9 mouse cellular contexts compared by ENCODE assay signal in the genomic region with DNA sequence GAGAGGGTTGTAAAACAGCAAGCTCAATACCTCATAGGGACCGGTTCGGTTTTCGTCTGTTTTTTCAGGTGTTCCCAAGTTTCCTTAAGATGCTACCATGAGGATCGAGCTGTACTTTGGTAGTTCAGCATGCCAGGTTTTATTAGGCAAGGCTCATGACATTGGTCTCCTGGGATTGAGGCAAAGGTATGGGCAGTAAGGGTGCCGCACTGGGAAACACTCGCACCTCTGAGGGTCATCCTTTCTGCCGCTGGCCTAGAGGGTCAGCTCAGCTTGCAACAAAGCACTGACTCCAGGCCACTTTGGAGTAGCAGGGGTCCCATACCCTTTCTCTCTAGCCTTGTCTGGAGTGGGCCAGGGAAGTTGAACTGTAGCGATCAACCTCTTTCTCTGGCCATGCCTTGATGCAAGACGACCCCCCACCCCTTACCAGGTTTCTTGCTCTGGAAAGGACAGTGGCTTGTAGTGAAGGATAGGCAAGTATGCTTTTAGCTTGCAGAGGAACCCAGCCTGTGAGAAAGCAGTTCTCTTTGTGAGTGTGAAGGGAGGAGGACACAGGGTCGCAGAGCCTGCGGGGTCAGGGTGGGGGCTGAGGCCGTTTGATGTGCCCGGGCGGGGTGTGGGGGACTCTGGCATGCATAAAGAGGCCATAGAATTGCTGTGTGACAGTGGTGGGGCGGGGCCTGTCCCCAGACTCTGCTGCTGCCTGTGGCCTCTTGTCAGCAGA. TPM values are rescaled to one million over a fixed set of nuclear protein-coding genes. Genes with fewer than 3 reads are reported as not detected.
DNase-seq lines count a peak whose midpoint lies in the region; ATAC-seq and TF ChIP-seq lines count a peak whose summit lies in the region.
"Had no signal": no experiment of that assay in that cellular context is flagged by ENCODE, and none has a peak within 500 bp of the region (broad histone marks: within the 10 kb centered on the region; RNA-seq: fewer than 3 reads in every experiment).

No protein-coding gene starts in this region.

- H3K9ac ChIP-seq in embryonic facial prominence, embryonic 12.5 days, result no peak overlapping the region
- peak overlapping the region; percentile 34 for H3K9ac ChIP-seq in limb, embryonic 14.5 days (ENCODE audit: low read depth, low read length, severe bottlenecking)
- 0 out of 2 replicates have a peak overlapping the region, but pooled peaks have one; percentile 6 for H3K9ac ChIP-seq in neural tube, embryonic 13.5 days

- peaks cover 15% of the 10 kb centered on the region; the same call in 1 of the 2 replicates for H3K27me3 ChIP-seq in embryonic facial prominence, embryonic 12.5 days
- no peaks in the 10 kb centered on the region for H3K27me3 ChIP-seq in limb, embryonic 14.5 days (ENCODE audit: control insufficient read depth, insufficient read depth, low read length)
- H3K27me3 ChIP-seq in neural tube, embryonic 13.5 days, result no peaks in the 10 kb centered on the region; the same call in 1 of the 2 replicates

- 13% methylated on average over 15 of the region's 15 CpGs for WGBS in embryonic facial prominence, embryonic 12.5 days
- WGBS in limb, embryonic 14.5 days, result 23% methylated on average over 14 of the region's 15 CpGs
- 3% methylated on average over 15 of the region's 15 CpGs for WGBS in neural tube, embryonic 13.5 days

- peaks cover 33% of the 10 kb centered on the region for H3K4me1 ChIP-seq in embryonic facial prominence, embryonic 12.5 days
- peaks cover 22% of the 10 kb centered on the region for H3K4me1 ChIP-seq in limb, embryonic 14.5 days (ENCODE audit: control insufficient read depth, insufficient read depth, low read length)
- peaks cover 58% of the 10 kb centered on the region for H3K4me1 ChIP-seq in neural tube, embryonic 13.5 days (replicated peaks)

- H3K4me2 ChIP-seq in embryonic facial prominence, embryonic 12.5 days (replicated peaks), result no peak overlapping the region
- H3K4me2 ChIP-seq in limb, embryonic 14.5 days (replicated peaks; ENCODE audit: low read depth, low read length, severe bottlenecking), result no peak overlapping the region
- 0 out of 2 replicates have a peak overlapping the region, but pooled peaks have one; percentile 16 for H3K4me2 ChIP-seq in neural tube, embryonic 13.5 days

- H3K36me3 ChIP-seq in embryonic facial prominence, embryonic 12.5 days, result no peaks in the 10 kb centered on the region
- H3K36me3 ChIP-seq in limb, embryonic 14.5 days (ENCODE audit: control insufficient read depth, insufficient read depth, low read length), result no peaks in the 10 kb centered on the region
- H3K36me3 ChIP-seq in neural tube, embryonic 13.5 days, result no peaks in the 10 kb centered on the region

- H3K4me3 ChIP-seq in embryonic facial prominence, embryonic 12.5 days, result no peak overlapping the region
- no peak overlapping the region for H3K4me3 ChIP-seq in limb, embryonic 14.5 days (replicated peaks; ENCODE audit: low read length)
- H3K4me3 ChIP-seq in neural tube, embryonic 13.5 days, result no peak overlapping the region

- DNase-seq in kidney, postnatal 10 days, result peak; percentile 53
- no peak for DNase-seq in kidney, postnatal 25 days
- DNase-seq in limb, embryonic 14.5 days (ENCODE audit: low spot score), result no peak
- no peak for DNase-seq in spleen, postnatal 4 days (ENCODE audit: low spot score in 2 of 2)
- no peak for DNase-seq in urinary bladder, postnatal 25 days (ENCODE audit: low spot score)
- DNase-seq in frontal cortex, postnatal 10 days (ENCODE audit: low spot score in 2 of 2), result no peak
- DNase-seq: lung, adult 18-20 months had no signal

- no peak for TF ChIP-seq POLR2A in limb, embryonic 14.5 days (IDR thresholded peaks at IDR 0.05; ENCODE audit: borderline replicate concordance, extremely low read depth, insufficient read depth, insufficient read length)

- H3K27ac ChIP-seq in embryonic facial prominence, embryonic 12.5 days, result peak overlapping the region; percentile 71; the same call in 1 of the 2 replicates
- no peak overlapping the region for H3K27ac ChIP-seq in limb, embryonic 14.5 days (replicated peaks; ENCODE audit: low read depth, low read length)
- H3K27ac ChIP-seq in neural tube, embryonic 13.5 days (replicated peaks), result peak overlapping the region; percentile 72

- H3K9me3 ChIP-seq in embryonic facial prominence, embryonic 12.5 days, result no peaks in the 10 kb centered on the region
- no peaks in the 10 kb centered on the region for H3K9me3 ChIP-seq in limb, embryonic 14.5 days (ENCODE audit: control insufficient read depth, low read length)
- no peaks in the 10 kb centered on the region for H3K9me3 ChIP-seq in neural tube, embryonic 13.5 days

- 0 out of 2 replicates have a peak, but pooled peaks have one; percentile 18 for ATAC-seq in embryonic facial prominence, embryonic 12.5 days (ENCODE audit: insufficient number of reproducible peaks, insufficient read depth, low FRiP score, low TSS enrichment)
- ATAC-seq in limb, embryonic 14.5 days (ENCODE audit: low FRiP score, low read depth), result no peak
- no peak for ATAC-seq in neural tube, embryonic 13.5 days (ENCODE audit: low read depth)

RNA-seq across cellular contexts. Expression of gene Slc45a3, which starts 9.2 kb away (rescaled TPM):
- polyA plus RNA-seq in embryonic facial prominence, embryonic 12.5 days (2016; fragmentation: Nextera tagmentation; extraction: Ambion mirVana), result 3.8 and 3.9 TPM in 2 replicates
- 9.9 and 13.1 TPM in 2 replicates for polyA plus RNA-seq in limb, embryonic 14.5 days (2012; rRNA removed)
- 10.5 and 11.1 TPM in 2 replicates for polyA plus RNA-seq in limb, embryonic 14.5 days (2014; fragmentation: Nextera tagmentation; extraction: Ambion mirVana)
- polyA plus RNA-seq in neural tube, embryonic 13.5 days (2015; fragmentation: Nextera tagmentation; extraction: Ambion mirVana), result 4.7 and 5.9 TPM in 2 replicates

RNA-seq across cellular contexts. Expression of gene Elk4, which starts 35.5 kb away (rescaled TPM):
- polyA plus RNA-seq in embryonic facial prominence, embryonic 12.5 days (2016; fragmentation: Nextera tagmentation; extraction: Ambion mirVana), result 18.1 and 18.7 TPM in 2 replicates
- polyA plus RNA-seq in limb, embryonic 14.5 days (2012; rRNA removed), result 26.8 and 30.0 TPM in 2 replicates
- polyA plus RNA-seq in limb, embryonic 14.5 days (2014; fragmentation: Nextera tagmentation; extraction: Ambion mirVana), result 36.6 and 38.8 TPM in 2 replicates
- 13.1 and 14.2 TPM in 2 replicates for polyA plus RNA-seq in neural tube, embryonic 13.5 days (2015; fragmentation: Nextera tagmentation; extraction: Ambion mirVana)
